Mouse (Mus musculus) heart, postnatal 25 days (tissue): ENCODE measurements at regions not wholly inside any gene's neighbourhood (a gene's known extent, or its start where the extent isn't known, plus 50 kb on each side); places are given as distances from the start of the nearest gene placed in this dataset.

ENCODE experiments used
- DNase-seq: peaks from one replicate; pipeline ENCODE4 v3.0.0; 2022; ENCODE audit warnings: low spot score
- intact Hi-C: fragments of 180-260 bp; cut with DNase I; formaldehyde crosslinking; loops from one replicate; pipeline ENCODE4 v1.15.1; 2025

- DNase-seq: no peak
Measured at GRCm38 (mm10) chr1:33271437-33272145, 398.0 kb downstream of the Prim2 start.

GRCm38 (mm10) chr1:33269162-33269561 lies 400.4 kb downstream of the Prim2 start:
- no peak for DNase-seq
- intact Hi-C loops: no loop called here

More at GRCm38 (mm10) chr1:33271437-33272145, 398.0 kb downstream of the Prim2 start:
- intact Hi-C loops: no loop called here

GRCm38 (mm10) chr1:33265731-33266415 lies 403.7 kb downstream of the Prim2 start:
- intact Hi-C loops: no loop called here
- DNase-seq: no peak

GRCm38 (mm10) chr1:33249474-33249873 lies 420.1 kb downstream of the Prim2 start:
- no peak for DNase-seq
- intact Hi-C loops: no loop called here

GRCm38 (mm10) chr1:33247076-33247475 lies 422.5 kb downstream of the Prim2 start:
- intact Hi-C loops: no loop called here
- DNase-seq: no peak

GRCm38 (mm10) chr1:33245186-33245585 lies 424.4 kb downstream of the Prim2 start:
- DNase-seq: no peak
- intact Hi-C loops: no loop called here

GRCm38 (mm10) chr1:33244691-33245090 lies 424.9 kb downstream of the Prim2 start:
- intact Hi-C loops: no loop called here
- no peak for DNase-seq

- no peak for DNase-seq
- intact Hi-C loops: no loop called here
Measured at GRCm38 (mm10) chr1:33222997-33223396, 446.6 kb downstream of the Prim2 start.

- intact Hi-C loops: no loop called here
Measured at GRCm38 (mm10) chr1:33214815-33215214, 454.8 kb downstream of the Prim2 start.

GRCm38 (mm10) chr1:33214394-33214793 lies 455.2 kb downstream of the Prim2 start:
- intact Hi-C loops: no loop called here
- DNase-seq: no peak

More at GRCm38 (mm10) chr1:33214815-33215214, 454.8 kb downstream of the Prim2 start:
- no peak for DNase-seq

- intact Hi-C loops: no loop called here
- no peak for DNase-seq
Measured at GRCm38 (mm10) chr1:33201571-33202189, 467.9 kb downstream of the Prim2 start.

- intact Hi-C loops: no loop called here
- no peak for DNase-seq
Measured at GRCm38 (mm10) chr1:33195114-33195513, 474.5 kb downstream of the Prim2 start.

- intact Hi-C loops: no loop called here
- DNase-seq: no peak
Measured at GRCm38 (mm10) chr1:33174646-33175435, 494.8 kb downstream of the Prim2 start.

- intact Hi-C loops: no loop called here
Measured at GRCm38 (mm10) chr1:33136991-33137390, 532.6 kb downstream of the Prim2 start.

GRCm38 (mm10) chr1:33130351-33130750 lies 539.2 kb downstream of the Prim2 start:
- no peak for DNase-seq
- intact Hi-C loops: no loop called here

More at GRCm38 (mm10) chr1:33136991-33137390, 532.6 kb downstream of the Prim2 start:
- no peak for DNase-seq

GRCm38 (mm10) chr1:33125062-33125461 lies 544.5 kb downstream of the Prim2 start:
- intact Hi-C loops: no loop called here
- DNase-seq: no peak

- intact Hi-C loops: no loop called here
- no peak for DNase-seq
Measured at GRCm38 (mm10) chr1:33106286-33106685, 559.2 kb upstream of the Gm5415 start.

- no peak for DNase-seq
Measured at GRCm38 (mm10) chr1:33104296-33104695, 557.2 kb upstream of the Gm5415 start.

GRCm38 (mm10) chr1:33098062-33098461 lies 551.0 kb upstream of the Gm5415 start:
- no peak for DNase-seq
- intact Hi-C loops: no loop called here

More at GRCm38 (mm10) chr1:33104296-33104695, 557.2 kb upstream of the Gm5415 start:
- intact Hi-C loops: no loop called here

- intact Hi-C loops: no loop called here
- DNase-seq: no peak
Measured at GRCm38 (mm10) chr1:33096851-33097250, 549.8 kb upstream of the Gm5415 start.
